Mouse (Mus musculus) hindbrain, postnatal 0 days (tissue): ENCODE results near the gene Mpdu1. TPM values are rescaled to one million over a fixed set of nuclear protein-coding genes. Genes with fewer than 3 reads are reported as not detected.

Experiments
- ATAC-seq: fragments of 200-750 bp; cut with Nextera tagmentation; 2 replicates; pipeline ENCODE4 v1.8.0; 2017; ENCODE audit warnings: mild to moderate bottlenecking, moderate TSS enrichment, moderate library complexity
- DNase-seq: peaks from one replicate; pipeline ENCODE4 v3.0.0-alpha.2; 2015; ENCODE audit warnings: low spot score
- H3K27ac ChIP-seq: fragments of 300-500 bp; sonication (generic); 2 replicates; pipeline ENCODE4 v1.5.1; 2014; ENCODE audit warnings: mild to moderate bottlenecking
- H3K27me3 ChIP-seq: fragments of 300-500 bp; sonication (generic); 2 replicates; pipeline ENCODE4 v1.6.1; 2014; ENCODE audit warnings: low read length, mixed read lengths; ENCODE audit not compliant: insufficient read depth
- H3K36me3 ChIP-seq: fragments of 300-500 bp; sonication (generic); 2 replicates; pipeline ENCODE4 v1.6.1; 2014; ENCODE audit warnings: low read length, mixed read lengths; ENCODE audit not compliant: insufficient read depth
- H3K4me1 ChIP-seq: fragments of 300-500 bp; sonication (generic); 2 replicates; pipeline ENCODE4 v1.6.1; 2014; ENCODE audit warnings: antibody characterized with exemption, low read length, mixed read lengths; ENCODE audit not compliant: insufficient read depth
- H3K4me2 ChIP-seq: fragments of 300-500 bp; sonication (generic); 2 replicates; pipeline ENCODE4 v1.6.1; 2014; ENCODE audit warnings: low read depth, mild to moderate bottlenecking, low read length, moderate library complexity, mixed read lengths
- H3K4me3 ChIP-seq: fragments of 300-500 bp; sonication (generic); 2 replicates; pipeline ENCODE4 v1.5.1; 2014; ENCODE audit warnings: low read length
- H3K9ac ChIP-seq: fragments of 300-500 bp; sonication (generic); replicated peaks from 2 replicates; pipeline ENCODE4 v1.6.1; 2014; ENCODE audit warnings: mild to moderate bottlenecking, low read length, moderate library complexity, mixed read lengths
- H3K9me3 ChIP-seq: fragments of 300-500 bp; sonication (generic); 2 replicates; pipeline ENCODE4 v1.6.1; 2016; ENCODE audit warnings: low read length, mixed read lengths
- CTCF ChIP-seq: IDR thresholded peaks from 2 replicates; pipeline ENCODE4 v1.5.1; 2016; ENCODE audit warnings: antibody characterized with exemption, control low read depth, low read depth
- WGBS: fragments of 180-500 bp; shearing (Covaris S2); extraction: QIAGEN DNeasy Blood & Tissue Kit; methylation state at CpG from one replicate; pipeline ENCODE4 v1.1.7; 2014; 5-methylcytosine and 5-hydroxymethylcytosine counted together
- polyA plus RNA-seq: library from polyadenylated mRNA; unstranded; fragments of >200 nt; fragmentation: Nextera tagmentation; extraction: Ambion mirVana; gene quantifications from 2 replicates; pipeline ENCODE4 v1.2.1, GENCODE M21; 2015
- total RNA-seq: library from RNA; depleted of rRNA; stranded (reverse); fragments of >200 nt; gene quantifications from 2 replicates; pipeline ENCODE4 v1.2.3, GENCODE M21; 2014

Mpdu1 gene
- total and polyA plus RNA-seq, 2 experiments from 2014 or later: 122 to 256 TPM

DNA sequence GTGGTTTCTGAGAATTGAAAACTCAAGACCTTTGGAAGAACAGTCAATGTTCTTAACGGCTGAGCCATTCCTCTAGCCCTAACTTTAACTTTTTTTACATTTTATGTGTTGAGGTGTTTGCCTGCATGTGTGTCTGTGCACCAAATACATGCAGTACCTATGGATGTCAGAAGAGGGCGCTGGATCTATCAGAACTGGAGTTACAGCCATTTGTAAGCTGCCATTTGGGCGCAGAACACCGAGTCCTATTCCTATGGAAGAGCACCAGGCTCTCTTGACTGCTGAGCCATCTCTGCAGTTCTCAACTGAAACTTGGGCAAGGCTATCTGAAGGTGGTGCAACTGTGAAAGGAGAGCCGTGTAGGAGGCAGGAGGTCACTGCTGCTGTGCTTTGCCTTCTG is 36.1 kb upstream of the Mpdu1 start:
- peak; percentile 27; the same call in 1 of the 2 replicates for TF ChIP-seq CTCF
- H3K9me3 ChIP-seq: no peaks in the 10 kb centered on the region
- no peaks in the 10 kb centered on the region for H3K36me3 ChIP-seq
- no peaks in the 10 kb centered on the region; the same call in 1 of the 2 replicates for H3K4me1 ChIP-seq
- no peak overlapping the region for H3K4me3 ChIP-seq
- no peak overlapping the region for H3K27ac ChIP-seq
- DNase-seq: no peak
- ATAC-seq: no peak
- H3K27me3 ChIP-seq: no peaks in the 10 kb centered on the region
- WGBS: 68% methylated on average over 5 of the region's 5 CpGs
- H3K4me2 ChIP-seq: no peak overlapping the region
- H3K9ac ChIP-seq: no peak overlapping the region

DNA sequence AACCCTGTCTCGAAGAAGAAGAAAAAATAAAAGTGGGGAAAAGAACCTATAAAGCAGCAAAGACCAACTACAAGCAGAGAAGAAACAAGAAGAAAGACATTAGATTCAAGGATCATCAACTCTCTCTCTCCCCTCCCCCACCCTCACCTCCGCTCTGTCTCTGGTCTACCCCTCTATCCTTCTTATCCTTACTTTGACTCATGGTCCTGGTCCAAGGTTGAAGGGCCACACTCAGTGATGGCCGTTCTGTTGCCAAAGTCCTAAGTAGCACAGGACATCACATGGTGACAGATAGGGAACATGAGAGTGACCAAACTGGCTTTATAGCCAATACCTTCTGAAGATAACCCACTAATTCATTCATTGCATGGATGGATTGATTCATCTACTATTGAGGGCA is 35.0 kb upstream of the Mpdu1 start:
- Histone ChIP-seq H3K4me3 (no peak overlapping the region), H3K9me3 (no peaks in the 10 kb centered on the region), H3K9ac (no peak overlapping the region), H3K27ac (no peak overlapping the region), H3K36me3 (no peaks in the 10 kb centered on the region), H3K4me1 (no peaks in the 10 kb centered on the region; the same call in 1 of the 2 replicates), H3K27me3 (no peaks in the 10 kb centered on the region), H3K4me2 (no peak overlapping the region)
- 87% methylated on average over 3 of the region's 3 CpGs for WGBS
- no peak for TF ChIP-seq CTCF
- DNase-seq (no peak), ATAC-seq (no peak)

GRCm38 (mm10) chr11:69695361-69696181 is 33.1 kb upstream of the Mpdu1 start, which contains the start of the genes Tnfsf12 and Tnfsfm13:
TSS of gene Tnfsf12 (minus strand) at chr11:69695849.
TSS of gene Tnfsfm13 (minus strand) at chr11:69696098.
- peak; percentile 70 for ATAC-seq
- Histone ChIP-seq H3K27me3 (no peaks in the 10 kb centered on the region), H3K9ac (peak within 1 kb of the TSS; percentile 69), H3K4me3 (peak within 1 kb of the TSS; percentile 46), H3K36me3 (no peaks in the 10 kb centered on the region), H3K4me1 (no peaks in the 10 kb centered on the region; the same call in 1 of the 2 replicates), H3K9me3 (no peaks in the 10 kb centered on the region), H3K4me2 (peak within 1 kb of the TSS; percentile 86), H3K27ac (peak within 1 kb of the TSS; percentile 49; the same call in 1 of the 2 replicates)
- no peak for TF ChIP-seq CTCF
- WGBS: 1% methylated on average over 32 of the region's 41 CpGs
- peak; percentile 51 for DNase-seq

DNA sequence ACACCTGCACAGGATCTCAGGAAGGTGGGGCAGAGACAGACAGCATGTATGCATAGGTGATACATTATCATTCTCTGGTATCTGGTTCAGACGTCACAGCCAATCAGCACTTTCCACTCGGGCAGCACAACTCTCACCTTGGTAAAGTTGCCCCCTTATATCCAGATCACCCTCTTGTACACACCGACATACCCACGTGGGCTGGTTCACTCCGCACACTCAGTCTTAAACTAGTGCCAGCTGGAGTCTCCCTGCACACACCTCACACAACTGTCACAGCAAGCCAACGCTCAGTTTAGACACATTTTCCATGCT is 32.6 kb upstream of the Mpdu1 start:
- DNase-seq (no peak), ATAC-seq (peak; percentile 18; the same call in 1 of the 2 replicates)
- Histone ChIP-seq H3K4me2 (peak overlapping the region; percentile 86), H3K27me3 (no peaks in the 10 kb centered on the region), H3K4me3 (peak overlapping the region; percentile 46), H3K9me3 (no peaks in the 10 kb centered on the region), H3K9ac (peak overlapping the region; percentile 69), H3K27ac (no peak overlapping the region; the same call in 1 of the 2 replicates), H3K4me1 (no peaks in the 10 kb centered on the region; the same call in 1 of the 2 replicates), H3K36me3 (no peaks in the 10 kb centered on the region)
- WGBS: 19% methylated on average over 6 of the region's 6 CpGs
- TF ChIP-seq CTCF: no peak

DNA sequence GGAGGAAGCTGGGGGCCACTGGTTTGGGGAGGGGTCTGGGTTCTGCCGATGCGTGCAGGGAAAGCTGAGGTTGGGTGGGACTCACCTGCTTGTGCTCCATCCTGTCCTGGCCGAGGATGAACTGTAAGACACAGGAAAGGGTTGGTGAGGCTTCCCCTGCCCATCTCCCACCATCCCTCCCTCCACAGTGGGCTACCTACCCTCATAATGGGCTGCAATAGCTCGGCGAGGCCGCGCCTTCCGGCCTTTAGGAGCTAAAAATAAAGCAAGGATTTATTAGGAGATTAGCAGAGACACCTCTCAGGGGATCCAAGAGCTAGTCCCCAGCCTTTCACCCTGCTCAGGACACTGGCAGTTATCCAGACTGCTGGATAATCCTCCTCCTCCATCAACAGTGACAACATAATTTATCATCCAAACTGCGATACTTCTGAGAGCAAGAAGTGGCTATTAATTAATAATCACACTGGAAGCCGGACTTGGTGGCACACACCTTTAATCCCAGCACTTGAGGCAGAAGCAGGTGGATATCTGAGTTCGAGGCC is 31.1 kb upstream of the Mpdu1 start:
- H3K9ac ChIP-seq: no peak overlapping the region
- no peak overlapping the region for H3K4me2 ChIP-seq
- H3K4me1 ChIP-seq: no peaks in the 10 kb centered on the region; the same call in 1 of the 2 replicates
- no peaks in the 10 kb centered on the region for H3K36me3 ChIP-seq
- H3K9me3 ChIP-seq: no peaks in the 10 kb centered on the region
- H3K4me3 ChIP-seq: no peak overlapping the region
- no peak overlapping the region for H3K27ac ChIP-seq
- 57% methylated on average over 11 of the region's 11 CpGs for WGBS
- no peak for DNase-seq
- TF ChIP-seq CTCF: no peak
- H3K27me3 ChIP-seq: no peaks in the 10 kb centered on the region
- ATAC-seq: no peak

DNA sequence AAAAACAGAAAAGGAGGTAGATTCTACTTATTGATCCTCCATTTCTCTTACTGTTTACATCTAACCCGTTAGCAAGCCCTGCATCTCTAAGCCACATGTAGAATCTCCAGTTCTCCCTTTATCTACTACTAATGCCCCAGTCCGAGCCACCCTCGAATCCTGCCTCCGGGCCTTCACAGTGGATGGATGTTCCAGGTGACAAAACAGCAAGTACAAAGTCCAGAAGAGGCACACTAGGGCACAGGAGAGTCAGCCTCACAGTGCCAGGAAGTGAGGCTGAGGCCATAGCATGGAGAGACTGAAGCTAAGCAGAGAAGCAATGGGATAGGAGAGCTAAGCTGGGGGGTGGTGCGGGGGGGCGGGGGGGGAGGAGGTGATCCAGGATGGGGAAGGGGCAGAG is 30.4 kb upstream of the Mpdu1 start:
- Histone ChIP-seq H3K4me1 (no peaks in the 10 kb centered on the region; the same call in 1 of the 2 replicates), H3K27me3 (no peaks in the 10 kb centered on the region), H3K36me3 (no peaks in the 10 kb centered on the region), H3K27ac (no peak overlapping the region), H3K4me2 (no peak overlapping the region), H3K9ac (no peak overlapping the region), H3K9me3 (no peaks in the 10 kb centered on the region), H3K4me3 (no peak overlapping the region)
- DNase-seq: no peak
- 90% methylated on average over 6 of the region's 6 CpGs for WGBS
- ATAC-seq: no peak
- no peak for TF ChIP-seq CTCF
